Mouse (Mus musculus) forebrain, embryonic 16.5 days (tissue): ENCODE results near the gene Tmem178. TPM values are rescaled to one million over a fixed set of nuclear protein-coding genes. Genes with fewer than 3 reads are reported as not detected.

Experiments
- ATAC-seq: fragments of 200-750 bp; cut with Nextera tagmentation; 2 replicates; pipeline ENCODE4 v1.8.0; 2017; ENCODE audit warnings: mild to moderate bottlenecking, moderate library complexity
- H3K27ac ChIP-seq: fragments of 300-500 bp; sonication (generic); 2 replicates; pipeline ENCODE4 v1.5.1; 2014; ENCODE audit warnings: low read length, control low read depth
- H3K27me3 ChIP-seq: fragments of 300-500 bp; sonication (generic); replicated peaks from 2 replicates; pipeline ENCODE4 v1.6.1; 2014; ENCODE audit warnings: low read length; ENCODE audit not compliant: control insufficient read depth, insufficient read depth
- H3K36me3 ChIP-seq: fragments of 300-500 bp; sonication (generic); 2 replicates; pipeline ENCODE4 v1.6.1; 2014; ENCODE audit not compliant: control insufficient read depth, insufficient read depth
- H3K4me1 ChIP-seq: fragments of 300-500 bp; sonication (generic); replicated peaks from 2 replicates; pipeline ENCODE4 v1.6.1; 2014; ENCODE audit warnings: low read length; ENCODE audit not compliant: control insufficient read depth, insufficient read depth
- H3K4me2 ChIP-seq: fragments of 300-500 bp; sonication (generic); 2 replicates; pipeline ENCODE4 v1.6.1; 2014; ENCODE audit warnings: mild to moderate bottlenecking, low read length, control low read depth
- H3K4me3 ChIP-seq: fragments of 300-500 bp; sonication (generic); replicated peaks from 2 replicates; pipeline ENCODE4 v1.5.1; 2014; ENCODE audit warnings: mild to moderate bottlenecking, low read length, control low read depth
- H3K9ac ChIP-seq: fragments of 300-500 bp; sonication (generic); replicated peaks from 2 replicates; pipeline ENCODE4 v1.6.1; 2014; ENCODE audit warnings: low read depth, low read length, control low read depth
- H3K9me3 ChIP-seq: fragments of 300-500 bp; sonication (generic); 2 replicates; pipeline ENCODE4 v1.6.1; 2016; ENCODE audit warnings: low read length; ENCODE audit not compliant: control insufficient read depth
- WGBS: fragments of 180-500 bp; shearing (Covaris S2); extraction: QIAGEN DNeasy Blood & Tissue Kit; methylation state at CpG from one replicate; pipeline ENCODE4 v1.1.7; 2014; 5-methylcytosine and 5-hydroxymethylcytosine counted together
- polyA plus RNA-seq: library from polyadenylated mRNA; unstranded; fragments of >200 nt; fragmentation: Nextera tagmentation; extraction: Ambion mirVana; gene quantifications from 2 replicates; pipeline ENCODE4 v1.2.1, GENCODE M21; 2015

Gene Tmem178
- 36.3 and 41.4 TPM in 2 replicates for polyA plus RNA-seq

GRCm38 (mm10) chr17:80944530-80945198, at the start of gene Tmem178:
Gene Tmem178, plus strand, starts transcription at chr17:80944632.
- Histone ChIP-seq H3K4me2 (peak within 1 kb of the TSS; percentile 81), H3K27ac (peak within 1 kb of the TSS; percentile 91), H3K4me3 (peak within 1 kb of the TSS; percentile 90), H3K36me3 (no peaks in the 10 kb centered on the region), H3K9ac (peak within 1 kb of the TSS; percentile 99), H3K27me3 (no peaks in the 10 kb centered on the region), H3K9me3 (no peaks in the 10 kb centered on the region), H3K4me1 (peaks cover 21% of the 10 kb centered on the region)
- peak; percentile 73 for ATAC-seq
- under 1% methylated on average over 81 of the region's 84 CpGs for WGBS

- Histone ChIP-seq H3K36me3 (no peaks in the 10 kb centered on the region), H3K9ac (no peak overlapping the region), H3K4me1 (peaks cover 27% of the 10 kb centered on the region), H3K4me3 (no peak overlapping the region), H3K4me2 (no peak overlapping the region), H3K9me3 (no peaks in the 10 kb centered on the region), H3K27ac (no peak overlapping the region), H3K27me3 (no peaks in the 10 kb centered on the region)
- 26% methylated on average over 2 of the region's 2 CpGs for WGBS
- ATAC-seq = no peak
Measured at GRCm38 (mm10) chr17:80896481-80896880, 48.0 kb upstream of the Tmem178 start.

- peak overlapping the region; percentile 68 for H3K27ac ChIP-seq
- ATAC-seq = peak; percentile 58
- no peak overlapping the region for H3K4me2 ChIP-seq
- no peaks in the 10 kb centered on the region for H3K9me3 ChIP-seq
- no peak overlapping the region for H3K9ac ChIP-seq
- no peaks in the 10 kb centered on the region for H3K27me3 ChIP-seq
- WGBS = 21% methylated on average over 9 of the region's 9 CpGs
- peaks cover 27% of the 10 kb centered on the region for H3K4me1 ChIP-seq
- no peaks in the 10 kb centered on the region for H3K36me3 ChIP-seq
- no peak overlapping the region for H3K4me3 ChIP-seq
Measured at GRCm38 (mm10) chr17:80897709-80898440, 46.6 kb upstream of the Tmem178 start.

DNA sequence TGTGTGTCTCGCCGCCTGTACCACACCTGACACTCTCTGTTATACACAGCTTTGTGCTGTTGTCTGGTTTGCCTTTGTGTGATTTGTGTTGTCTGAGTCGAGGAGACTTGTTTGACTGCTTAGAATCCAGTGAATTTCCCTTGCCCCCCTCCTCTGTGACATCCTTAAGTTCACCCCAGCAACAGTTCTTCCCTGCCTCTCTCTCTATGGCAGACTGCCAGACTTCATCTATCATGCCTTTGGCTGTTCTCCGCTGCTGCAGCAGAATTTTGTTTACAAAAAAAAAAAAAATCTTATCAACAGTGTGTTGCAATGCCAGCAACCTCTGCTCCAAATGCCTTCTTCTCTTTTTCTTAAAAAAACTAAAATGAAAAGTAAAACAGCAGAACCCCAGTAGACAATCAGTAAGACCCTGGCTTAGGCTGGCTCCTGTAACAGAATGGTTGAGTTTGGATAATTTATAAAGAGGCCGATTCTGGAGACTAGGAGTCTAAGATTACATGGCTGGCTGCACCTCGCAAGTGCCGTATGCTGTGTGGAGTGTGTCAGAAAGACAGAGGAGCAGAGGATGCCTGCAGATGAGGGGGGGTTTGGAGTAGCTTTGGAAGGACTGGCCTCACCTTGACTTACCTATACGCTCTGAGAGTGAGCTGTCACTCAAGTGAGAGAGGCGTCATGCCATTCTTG, 44.8 kb upstream of the Tmem178 start:
- Histone ChIP-seq H3K4me3 (no peak overlapping the region), H3K9me3 (no peaks in the 10 kb centered on the region), H3K4me2 (peak overlapping the region; percentile 27), H3K27ac (peak overlapping the region; percentile 64), H3K4me1 (peaks cover 27% of the 10 kb centered on the region), H3K27me3 (no peaks in the 10 kb centered on the region), H3K9ac (no peak overlapping the region), H3K36me3 (no peaks in the 10 kb centered on the region)
- WGBS = 26% methylated on average over 9 of the region's 9 CpGs
- peak; percentile 66 for ATAC-seq

DNA sequence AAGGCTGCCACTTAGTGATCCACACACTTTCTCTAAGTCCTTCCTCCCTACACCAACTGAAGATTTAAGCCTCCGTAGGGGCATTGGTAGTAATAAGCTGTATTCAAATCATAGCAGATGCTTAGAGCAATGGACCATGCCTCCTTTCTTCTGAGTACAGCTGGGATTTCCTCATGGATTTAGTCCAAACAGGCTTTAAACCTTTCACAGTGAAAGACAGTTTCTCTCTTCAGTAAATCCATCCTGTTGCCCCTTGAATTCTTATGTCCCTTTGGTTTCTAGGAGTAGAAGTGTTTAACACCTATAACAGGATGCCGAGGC, 44.3 kb upstream of the Tmem178 start:
- Histone ChIP-seq H3K9me3 (no peaks in the 10 kb centered on the region), H3K27me3 (no peaks in the 10 kb centered on the region), H3K36me3 (no peaks in the 10 kb centered on the region), H3K27ac (peak overlapping the region; percentile 64), H3K4me1 (peaks cover 27% of the 10 kb centered on the region), H3K9ac (no peak overlapping the region), H3K4me2 (no peak overlapping the region; the same call in 1 of the 2 replicates), H3K4me3 (no peak overlapping the region)
- peak; percentile 19; the same call in 1 of the 2 replicates for ATAC-seq
- 47% methylated on average over 2 of the region's 2 CpGs for WGBS

DNA sequence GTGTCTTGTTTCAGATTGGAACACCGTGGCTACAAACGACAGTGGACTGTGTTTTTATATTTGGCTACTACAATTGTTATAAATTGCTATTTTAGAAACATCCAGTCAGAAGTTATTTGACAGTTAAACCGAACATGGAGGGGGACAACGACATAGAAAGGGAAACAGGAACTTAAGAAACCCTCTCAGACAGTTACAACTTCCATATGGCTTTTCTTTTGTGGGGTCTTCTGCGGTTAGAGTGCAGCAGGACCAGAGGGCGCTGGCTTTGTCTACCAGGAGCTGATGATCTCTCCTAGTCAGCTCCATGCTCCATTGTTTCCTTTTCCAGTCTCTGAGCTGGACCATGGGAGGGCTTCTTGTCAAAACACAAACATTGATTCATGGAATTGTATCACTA, 42.5 kb upstream of the Tmem178 start:
- Histone ChIP-seq H3K36me3 (no peaks in the 10 kb centered on the region), H3K9ac (no peak overlapping the region), H3K27ac (no peak overlapping the region), H3K9me3 (no peaks in the 10 kb centered on the region), H3K4me1 (peaks cover 27% of the 10 kb centered on the region), H3K4me2 (no peak overlapping the region), H3K4me3 (no peak overlapping the region), H3K27me3 (no peaks in the 10 kb centered on the region)
- WGBS = 87% methylated on average over 6 of the region's 6 CpGs
- ATAC-seq = no peak

DNA sequence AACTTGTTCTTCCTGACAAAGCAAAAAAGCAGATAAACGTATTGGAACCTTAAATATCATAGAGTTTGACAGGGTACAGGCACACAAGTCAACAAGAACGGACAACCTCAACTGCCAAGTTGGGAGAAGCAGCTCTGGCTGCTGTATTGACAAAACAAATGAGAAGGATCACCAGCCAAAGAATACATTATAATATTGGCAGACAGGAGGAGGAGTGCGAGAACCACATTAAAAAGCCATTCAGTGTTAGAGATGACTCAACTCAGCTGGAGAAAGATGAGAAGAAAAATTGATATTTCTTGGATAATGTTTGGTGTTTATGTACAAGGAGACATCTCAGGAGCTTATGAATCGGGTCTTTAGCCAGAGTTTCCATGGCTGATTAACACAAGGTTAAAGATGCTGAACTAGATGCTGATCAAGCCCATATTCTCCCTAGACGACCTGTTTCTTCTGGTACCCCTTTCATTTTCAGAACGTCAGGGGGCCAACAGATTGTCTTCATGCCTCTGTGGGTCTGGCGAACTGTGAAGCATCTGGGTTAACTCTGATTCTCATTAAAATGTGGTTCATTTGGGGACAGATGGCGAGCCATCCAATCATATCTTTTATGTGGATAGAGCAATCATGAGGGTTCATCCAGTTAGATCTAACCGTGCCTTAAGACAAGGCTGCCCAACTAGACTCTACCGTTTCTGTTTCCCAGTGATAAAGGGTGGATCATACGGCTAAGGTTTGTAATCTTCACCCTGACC, 41.1 kb upstream of the Tmem178 start:
- Histone ChIP-seq H3K4me2 (no peak overlapping the region), H3K27ac (no peak overlapping the region), H3K9me3 (no peaks in the 10 kb centered on the region), H3K4me1 (peaks cover 21% of the 10 kb centered on the region), H3K9ac (no peak overlapping the region), H3K4me3 (no peak overlapping the region), H3K36me3 (no peaks in the 10 kb centered on the region), H3K27me3 (no peaks in the 10 kb centered on the region)
- WGBS = 75% methylated on average over 11 of the region's 11 CpGs
- no peak for ATAC-seq

DNA sequence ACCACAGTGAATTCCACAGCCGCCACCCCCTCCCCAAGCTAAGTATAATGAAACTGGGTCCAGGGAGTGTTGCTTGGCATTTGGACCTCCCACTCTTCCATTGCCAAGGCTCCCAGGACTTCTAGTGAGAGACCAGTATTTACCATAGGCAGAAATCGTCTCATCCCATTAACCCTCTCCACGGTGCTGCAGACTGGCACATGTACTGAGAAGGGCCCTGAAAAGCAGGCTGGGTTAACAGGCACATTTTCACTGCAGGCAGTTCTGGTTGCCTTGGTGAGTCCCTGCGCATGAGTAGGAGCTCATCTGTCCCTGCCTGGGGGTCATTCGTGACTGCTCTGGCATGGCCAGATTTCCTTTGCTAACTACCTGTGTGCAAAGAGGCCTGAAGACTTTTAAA, 40.4 kb upstream of the Tmem178 start:
- Histone ChIP-seq H3K9ac (no peak overlapping the region), H3K4me1 (peaks cover 13% of the 10 kb centered on the region), H3K4me3 (no peak overlapping the region), H3K27me3 (no peaks in the 10 kb centered on the region), H3K4me2 (no peak overlapping the region), H3K27ac (no peak overlapping the region), H3K9me3 (no peaks in the 10 kb centered on the region), H3K36me3 (no peaks in the 10 kb centered on the region)
- ATAC-seq = peak; percentile 36; the same call in 1 of the 2 replicates
- WGBS = 49% methylated on average over 5 of the region's 5 CpGs

GRCm38 (mm10) chr17:80915666-80916065, 28.8 kb upstream of the Tmem178 start:
- H3K4me3 ChIP-seq = no peak overlapping the region
- no peaks in the 10 kb centered on the region for H3K4me1 ChIP-seq
- no peaks in the 10 kb centered on the region for H3K27me3 ChIP-seq
- no peak overlapping the region for H3K9ac ChIP-seq
- H3K27ac ChIP-seq = no peak overlapping the region
- no peak overlapping the region for H3K4me2 ChIP-seq
- ATAC-seq = no peak
- H3K36me3 ChIP-seq = no peaks in the 10 kb centered on the region
- no peaks in the 10 kb centered on the region for H3K9me3 ChIP-seq
- WGBS = 88% methylated on average over 2 of the region's 2 CpGs
